25 mouse cellular contexts compared by ENCODE assay signal in genomic region chr1:56850446-56850845, GRCm38 (mm10).
DNase-seq lines count a peak whose midpoint lies in the region; ATAC-seq lines count a peak whose summit lies in the region.
"Had no signal": no experiment of that assay in that cellular context is flagged by ENCODE, and none has a peak within 500 bp of the region (broad histone marks: within the 10 kb centered on the region; RNA-seq: fewer than 3 reads in every experiment).

No protein-coding gene starts in this region.

- H3K9ac ChIP-seq in midbrain, embryonic 13.5 days (replicated peaks) = no peak overlapping the region
- H3K9ac ChIP-seq: embryonic facial prominence, embryonic 15.5 days; hindbrain, embryonic 12.5 days had no signal

- WGBS in midbrain, embryonic 13.5 days = 95% methylated on average over 8 of the region's 8 CpGs

- H3K27me3 ChIP-seq in midbrain, embryonic 13.5 days = no peaks in the 10 kb centered on the region
- H3K27me3 ChIP-seq: embryonic facial prominence, embryonic 15.5 days; hindbrain, embryonic 12.5 days had no signal

- H3K27ac ChIP-seq in midbrain, embryonic 13.5 days = no peak overlapping the region
- H3K27ac ChIP-seq: embryonic facial prominence, embryonic 15.5 days; forebrain, embryonic 10.5 days; heart, embryonic 10.5 days; hindbrain, embryonic 12.5 days had no signal

- H3K9me3 ChIP-seq in midbrain, embryonic 13.5 days = no peaks in the 10 kb centered on the region
- H3K9me3 ChIP-seq: embryonic facial prominence, embryonic 15.5 days; forebrain, embryonic 10.5 days; heart, embryonic 10.5 days; hindbrain, embryonic 12.5 days had no signal

- H3K4me2 ChIP-seq in midbrain, embryonic 13.5 days (replicated peaks) = no peak overlapping the region
- H3K4me2 ChIP-seq: embryonic facial prominence, embryonic 15.5 days; hindbrain, embryonic 12.5 days had no signal

- peaks cover 5% of the 10 kb centered on the region for H3K4me1 ChIP-seq in midbrain, embryonic 13.5 days (replicated peaks)
- H3K4me1 ChIP-seq: embryonic facial prominence, embryonic 15.5 days; forebrain, embryonic 10.5 days; heart, embryonic 10.5 days; hindbrain, embryonic 12.5 days had no signal

- no peak for ATAC-seq in midbrain, embryonic 13.5 days
- ATAC-seq: CD4-positive, CD25-positive, alpha-beta regulatory T cell, adult 4 months; forebrain, embryonic 14.5 days had no signal

- H3K4me3 ChIP-seq in midbrain, embryonic 13.5 days (replicated peaks) = no peak overlapping the region
- H3K4me3 ChIP-seq: embryonic facial prominence, embryonic 15.5 days; erythroblast, embryonic 14.5 days; forebrain, embryonic 10.5 days; heart, embryonic 10.5 days; hindbrain, embryonic 12.5 days had no signal

- DNase-seq in cerebellum, postnatal 25 days = peak; percentile 20 to 42
- DNase-seq in cerebellum, adult 9-11 months = no peak
- DNase-seq in layer of hippocampus, adult 9-11 months = peak; percentile 38
- DNase-seq in layer of hippocampus, adult 18-20 months (ENCODE audit: low spot score in 2 of 2) = no peak
- peak; percentile 27 to 29 for DNase-seq in right cerebral cortex, adult 2 months (ENCODE audit: low spot score in 2 of 2)
- no peak for DNase-seq in right cerebral cortex, postnatal 14 days
- DNase-seq: adrenal gland, adult 8-10 months; adrenal gland, postnatal 36 days; B cell, adult 2 months; cerebellum, adult 11 months; cerebellum, adult 8-10 months; embryo, embryonic 11 days; gastrocnemius, postnatal 10 days; heart, adult 18-20 months; heart, postnatal 10 days; heart, postnatal 4 days had no signal

- H3K36me3 ChIP-seq in midbrain, embryonic 13.5 days = no peaks in the 10 kb centered on the region
- H3K36me3 ChIP-seq: embryonic facial prominence, embryonic 15.5 days; forebrain, embryonic 10.5 days; G1E; heart, embryonic 10.5 days; hindbrain, embryonic 12.5 days had no signal

Comparison
In these comparisons a context has a peak if more than half of its experiments do, and no peak if none do; other contexts are left out.
1. DNase-seq: peak in cerebellum, postnatal 25 days (2 of 2), layer of hippocampus, adult 9-11 months (single experiment) and right cerebral cortex, adult 2 months (2 of 2); none in cerebellum, adult 9-11 months (single experiment), layer of hippocampus, adult 18-20 months (0 of 2) and right cerebral cortex, postnatal 14 days (single experiment).